Mouse (Mus musculus): ENCODE measurements at regions not wholly inside any gene's neighbourhood (a gene's known extent, or its start where the extent isn't known, plus 50 kb on each side); places are given as distances from the start of the nearest gene placed in this dataset.

GRCm38 (mm10) chr7:115192992-115193761 lies 449.7 kb downstream of the Insc start:
- no peak for DNase-seq

- no peak for DNase-seq
Observed at GRCm38 (mm10) chr7:115204916-115205315, 461.4 kb downstream of the Insc start.

GRCm38 (mm10) chr7:115206479-115207134 lies 463.1 kb downstream of the Insc start:
- no peak for DNase-seq

GRCm38 (mm10) chr7:115208781-115209180 lies 465.3 kb downstream of the Insc start:
- no peak for DNase-seq

GRCm38 (mm10) chr7:115210012-115210411 lies 466.5 kb downstream of the Insc start:
- no peak for DNase-seq

- peak; percentile 82 for DNase-seq
Observed at GRCm38 (mm10) chr7:115216838-115217237, 473.3 kb downstream of the Insc start.

- no peak for DNase-seq
Observed at GRCm38 (mm10) chr7:115217255-115217654, 473.8 kb downstream of the Insc start.

GRCm38 (mm10) chr7:115217712-115218111 lies 474.2 kb downstream of the Insc start:
- no peak for DNase-seq

GRCm38 (mm10) chr7:115218596-115219180 lies 475.2 kb downstream of the Insc start:
- DNase-seq = no peak

- no peak for DNase-seq
Observed at GRCm38 (mm10) chr7:115222642-115223041, 479.1 kb downstream of the Insc start.

- DNase-seq = no peak
Observed at GRCm38 (mm10) chr7:115230525-115230924, 487.0 kb downstream of the Insc start.

GRCm38 (mm10) chr7:115233850-115234436 lies 490.4 kb downstream of the Insc start:
- DNase-seq = no peak

- DNase-seq = no peak
Observed at GRCm38 (mm10) chr7:115237131-115237530, 493.6 kb downstream of the Insc start.

- no peak for DNase-seq
Observed at GRCm38 (mm10) chr7:115251591-115252369, 508.3 kb downstream of the Insc start.

- no peak for DNase-seq
Observed at GRCm38 (mm10) chr7:115252370-115252750, 508.9 kb downstream of the Insc start.

GRCm38 (mm10) chr7:115258626-115259025 lies 515.1 kb downstream of the Insc start:
- no peak for DNase-seq

GRCm38 (mm10) chr7:115263082-115263481 lies 519.6 kb downstream of the Insc start:
- peak; percentile 18 for DNase-seq

GRCm38 (mm10) chr7:115266141-115266540 lies 522.6 kb downstream of the Insc start:
- DNase-seq = no peak

GRCm38 (mm10) chr7:115270803-115271202 lies 527.3 kb downstream of the Insc start:
- DNase-seq = no peak

- DNase-seq = no peak
Observed at GRCm38 (mm10) chr7:115274836-115275235, 531.3 kb downstream of the Insc start.

- DNase-seq = no peak
Observed at GRCm38 (mm10) chr7:115290801-115291417, 547.4 kb downstream of the Insc start.

GRCm38 (mm10) chr7:115294655-115295230 lies 551.2 kb downstream of the Insc start:
- no peak for DNase-seq

Data from right cerebral cortex, adult 18-20 months (tissue).